Mouse (Mus musculus): Measurements from ENCODE around the gene Spdye4c. TPM values are rescaled to one million over a fixed set of nuclear protein-coding genes. Genes with fewer than 3 reads are reported as not detected.

Spdye4c gene
- polyA plus RNA-seq, 1 experiment from 2014 or later: not detected

- Histone ChIP-seq H3K4me1 (ENCODE audit: control insufficient read depth, insufficient read depth, low read length) (no peaks in the 10 kb centered on the region), H3K9ac (ENCODE audit: low read length) (no peak overlapping the region), H3K27me3 (replicated peaks; ENCODE audit: control insufficient read depth, insufficient read depth, low read length) (no peaks in the 10 kb centered on the region), H3K9me3 (replicated peaks; ENCODE audit: control insufficient read depth, low read length) (no peaks in the 10 kb centered on the region), H3K4me2 (ENCODE audit: low read length) (no peak overlapping the region), H3K36me3 (ENCODE audit: control insufficient read depth, insufficient read depth, low read length) (no peaks in the 10 kb centered on the region), H3K27ac (ENCODE audit: low read depth, low read length) (no peak overlapping the region), H3K4me3 (ENCODE audit: low read depth, low read length) (no peak overlapping the region)
- peak; percentile 91 for DNase-seq (ENCODE audit: low spot score)
- 51% methylated on average over 16 of the region's 16 CpGs for WGBS
- peak; percentile 67 for ATAC-seq
Measured at GRCm38 (mm10) chr2:128572726-128573624, 18.0 kb upstream of the Spdye4c start.

DNA sequence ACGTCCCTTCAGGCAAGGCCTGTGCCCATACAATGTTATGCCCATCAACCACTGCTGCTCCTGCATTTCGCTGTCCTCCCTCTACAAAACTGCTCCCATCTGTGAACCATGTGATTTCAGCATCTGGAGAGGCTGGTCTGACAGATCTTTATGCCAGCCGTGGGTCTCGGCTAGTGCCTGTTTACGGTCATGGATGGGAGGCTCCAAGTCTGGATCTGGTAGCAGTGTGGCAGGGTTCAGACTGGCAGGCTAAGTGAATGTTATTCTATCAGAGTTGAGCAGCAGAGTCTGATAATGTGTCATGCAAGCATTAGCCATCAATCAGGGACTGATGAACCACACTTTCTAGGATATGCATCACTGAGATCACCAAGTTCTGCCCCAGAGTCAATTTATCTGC, 8.1 kb upstream of the Spdye4c start:
- Histone ChIP-seq H3K4me1 (ENCODE audit: control insufficient read depth, insufficient read depth, low read length) (no peaks in the 10 kb centered on the region), H3K27me3 (replicated peaks; ENCODE audit: control insufficient read depth, insufficient read depth, low read length) (no peaks in the 10 kb centered on the region), H3K4me3 (ENCODE audit: low read depth, low read length) (no peak overlapping the region), H3K4me2 (ENCODE audit: low read length) (no peak overlapping the region), H3K27ac (ENCODE audit: low read depth, low read length) (no peak overlapping the region), H3K9me3 (replicated peaks; ENCODE audit: control insufficient read depth, low read length) (no peaks in the 10 kb centered on the region), H3K9ac (ENCODE audit: low read length) (no peak overlapping the region), H3K36me3 (ENCODE audit: control insufficient read depth, insufficient read depth, low read length) (no peaks in the 10 kb centered on the region)
- ATAC-seq: no peak
- no peak for DNase-seq (ENCODE audit: low spot score)
- 78% methylated on average over 5 of the region's 5 CpGs for WGBS

- Histone ChIP-seq H3K4me3 (ENCODE audit: low read depth, low read length) (no peak overlapping the region), H3K27me3 (replicated peaks; ENCODE audit: control insufficient read depth, insufficient read depth, low read length) (no peaks in the 10 kb centered on the region), H3K4me1 (ENCODE audit: control insufficient read depth, insufficient read depth, low read length) (no peaks in the 10 kb centered on the region), H3K36me3 (ENCODE audit: control insufficient read depth, insufficient read depth, low read length) (no peaks in the 10 kb centered on the region), H3K27ac (ENCODE audit: low read depth, low read length) (no peak overlapping the region), H3K9me3 (replicated peaks; ENCODE audit: control insufficient read depth, low read length) (no peaks in the 10 kb centered on the region), H3K9ac (ENCODE audit: low read length) (no peak overlapping the region), H3K4me2 (ENCODE audit: low read length) (no peak overlapping the region)
- 92% methylated on average over 7 of the region's 7 CpGs for WGBS
- DNase-seq (ENCODE audit: low spot score) (no peak), ATAC-seq (no peak)
Measured at GRCm38 (mm10) chr2:128592301-128592700, 1.3 kb downstream of the Spdye4c start.

GRCm38 (mm10) chr2:128601534-128601933, 10.5 kb downstream of the Spdye4c start:
- no peak for ATAC-seq
- no peak overlapping the region for H3K4me3 ChIP-seq (ENCODE audit: low read depth, low read length)
- no peak for DNase-seq (ENCODE audit: low spot score)
- H3K9me3 ChIP-seq (replicated peaks; ENCODE audit: control insufficient read depth, low read length): peaks cover under 1% of the 10 kb centered on the region; the same call in 1 of the 2 replicates
- no peak overlapping the region for H3K27ac ChIP-seq (ENCODE audit: low read depth, low read length)
- no peaks in the 10 kb centered on the region for H3K4me1 ChIP-seq (ENCODE audit: control insufficient read depth, insufficient read depth, low read length)
- H3K36me3 ChIP-seq (ENCODE audit: control insufficient read depth, insufficient read depth, low read length): no peaks in the 10 kb centered on the region
- H3K27me3 ChIP-seq (replicated peaks; ENCODE audit: control insufficient read depth, insufficient read depth, low read length): no peaks in the 10 kb centered on the region
- 25% methylated on average over 2 of the region's 2 CpGs for WGBS
- H3K9ac ChIP-seq (ENCODE audit: low read length): no peak overlapping the region
- no peak overlapping the region for H3K4me2 ChIP-seq (ENCODE audit: low read length)

DNA sequence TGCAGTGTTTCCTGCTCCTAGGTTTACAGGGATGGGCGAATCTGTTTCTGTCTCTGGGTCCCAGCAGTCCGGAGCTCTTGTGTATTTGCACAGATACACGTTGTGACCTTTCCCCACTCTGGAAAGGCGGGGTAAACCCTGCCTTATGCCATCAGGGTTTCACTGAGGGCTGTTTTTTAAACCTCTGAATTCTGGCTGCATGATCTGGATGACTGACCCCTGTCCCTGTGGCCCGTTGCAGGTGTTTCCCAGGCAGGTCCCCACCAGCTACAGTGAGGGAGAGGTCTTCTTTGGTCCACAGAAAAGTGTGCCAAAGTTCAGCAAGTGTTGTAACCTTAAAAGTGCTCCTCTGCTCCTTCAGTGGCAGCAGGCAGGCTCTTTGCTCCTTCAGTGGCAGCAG, 18.3 kb downstream of the Spdye4c start:
- H3K4me1 ChIP-seq (ENCODE audit: control insufficient read depth, insufficient read depth, low read length): no peaks in the 10 kb centered on the region
- H3K36me3 ChIP-seq (ENCODE audit: control insufficient read depth, insufficient read depth, low read length): peaks cover 43% of the 10 kb centered on the region
- no peak overlapping the region for H3K4me2 ChIP-seq (ENCODE audit: low read length)
- no peaks in the 10 kb centered on the region for H3K27me3 ChIP-seq (replicated peaks; ENCODE audit: control insufficient read depth, insufficient read depth, low read length)
- H3K9me3 ChIP-seq (replicated peaks; ENCODE audit: control insufficient read depth, low read length): peaks cover 4% of the 10 kb centered on the region; the same call in 1 of the 2 replicates
- H3K4me3 ChIP-seq (ENCODE audit: low read depth, low read length): no peak overlapping the region
- no peak for DNase-seq (ENCODE audit: low spot score)
- H3K27ac ChIP-seq (ENCODE audit: low read depth, low read length): no peak overlapping the region
- no peak overlapping the region for H3K9ac ChIP-seq (ENCODE audit: low read length)
- ATAC-seq: no peak
- WGBS: 84% methylated on average over 5 of the region's 5 CpGs

GRCm38 (mm10) chr2:128611178-128611577, 20.2 kb downstream of the Spdye4c start:
- H3K9ac ChIP-seq (ENCODE audit: low read length): no peak overlapping the region
- ATAC-seq (no peak), DNase-seq (ENCODE audit: low spot score) (no peak)
- H3K9me3 ChIP-seq (replicated peaks; ENCODE audit: control insufficient read depth, low read length): peaks cover 4% of the 10 kb centered on the region; the same call in 1 of the 2 replicates
- H3K4me3 ChIP-seq (ENCODE audit: low read depth, low read length): no peak overlapping the region
- no peak overlapping the region for H3K27ac ChIP-seq (ENCODE audit: low read depth, low read length)
- no peaks in the 10 kb centered on the region for H3K4me1 ChIP-seq (ENCODE audit: control insufficient read depth, insufficient read depth, low read length)
- no peaks in the 10 kb centered on the region for H3K27me3 ChIP-seq (replicated peaks; ENCODE audit: control insufficient read depth, insufficient read depth, low read length)
- WGBS: 92% methylated on average over 8 of the region's 8 CpGs
- H3K4me2 ChIP-seq (ENCODE audit: low read length): no peak overlapping the region
- peaks cover 58% of the 10 kb centered on the region for H3K36me3 ChIP-seq (ENCODE audit: control insufficient read depth, insufficient read depth, low read length)

- DNase-seq (ENCODE audit: low spot score): no peak
- peaks cover 68% of the 10 kb centered on the region for H3K36me3 ChIP-seq (ENCODE audit: control insufficient read depth, insufficient read depth, low read length)
- no peaks in the 10 kb centered on the region for H3K4me1 ChIP-seq (ENCODE audit: control insufficient read depth, insufficient read depth, low read length)
- H3K9me3 ChIP-seq (replicated peaks; ENCODE audit: control insufficient read depth, low read length): no peaks in the 10 kb centered on the region
- no peak overlapping the region for H3K4me2 ChIP-seq (ENCODE audit: low read length)
- H3K27me3 ChIP-seq (replicated peaks; ENCODE audit: control insufficient read depth, insufficient read depth, low read length): no peaks in the 10 kb centered on the region
- no peak overlapping the region for H3K27ac ChIP-seq (ENCODE audit: low read depth, low read length)
- no peak overlapping the region for H3K4me3 ChIP-seq (ENCODE audit: low read depth, low read length)
- no peak for ATAC-seq
- WGBS: 95% methylated on average over 7 of the region's 7 CpGs
- H3K9ac ChIP-seq (ENCODE audit: low read length): no peak overlapping the region
Measured at GRCm38 (mm10) chr2:128612275-128612674, 21.3 kb downstream of the Spdye4c start.

DNA sequence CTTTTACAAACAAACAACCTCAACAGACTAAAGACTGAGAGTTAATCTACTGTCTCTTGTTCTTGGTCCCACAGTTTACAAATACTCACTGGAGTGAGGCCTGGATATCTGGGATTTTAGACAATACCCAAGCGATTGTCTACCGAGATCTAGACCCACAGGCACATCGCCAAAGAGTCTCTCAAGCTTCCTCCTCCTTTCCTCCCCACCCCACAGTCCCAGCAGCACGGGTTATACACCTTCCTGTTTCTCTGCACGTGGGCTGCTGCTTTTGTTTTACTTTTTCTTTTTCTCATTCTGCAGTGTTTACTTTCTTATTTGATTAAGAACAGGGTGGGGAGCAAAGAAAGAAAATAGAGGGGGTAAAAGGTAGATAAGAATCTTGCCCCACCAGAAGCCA, 22.4 kb downstream of the Spdye4c start:
- 91% methylated on average over 5 of the region's 5 CpGs for WGBS
- Histone ChIP-seq H3K4me3 (ENCODE audit: low read depth, low read length) (no peak overlapping the region), H3K9me3 (replicated peaks; ENCODE audit: control insufficient read depth, low read length) (no peaks in the 10 kb centered on the region), H3K27me3 (replicated peaks; ENCODE audit: control insufficient read depth, insufficient read depth, low read length) (no peaks in the 10 kb centered on the region), H3K27ac (ENCODE audit: low read depth, low read length) (no peak overlapping the region), H3K4me1 (ENCODE audit: control insufficient read depth, insufficient read depth, low read length) (no peaks in the 10 kb centered on the region), H3K4me2 (ENCODE audit: low read length) (no peak overlapping the region), H3K36me3 (ENCODE audit: control insufficient read depth, insufficient read depth, low read length) (peaks cover 79% of the 10 kb centered on the region), H3K9ac (ENCODE audit: low read length) (no peak overlapping the region)
- DNase-seq (ENCODE audit: low spot score) (no peak), ATAC-seq (no peak)

DNA sequence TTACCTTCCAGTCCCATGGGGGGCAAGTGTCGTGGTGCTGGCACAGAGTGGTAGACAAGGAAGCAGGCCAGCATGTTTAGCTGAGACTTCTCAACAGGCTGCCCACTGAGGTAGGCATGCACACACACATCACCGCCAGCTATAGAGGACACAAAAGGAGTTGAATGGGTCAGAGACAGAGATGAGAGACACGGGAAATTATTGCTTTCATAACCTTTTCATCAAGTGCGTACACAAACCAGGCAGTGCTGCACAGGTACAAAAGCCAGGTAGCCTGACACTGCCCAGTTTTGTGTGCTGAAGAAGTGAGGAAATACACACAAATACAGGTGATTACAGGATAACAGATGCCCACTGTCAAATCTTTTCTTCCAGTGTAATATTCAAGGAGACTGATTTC, 24.4 kb downstream of the Spdye4c start:
- DNase-seq (ENCODE audit: low spot score) (no peak), ATAC-seq (no peak)
- H3K9me3 ChIP-seq (replicated peaks; ENCODE audit: control insufficient read depth, low read length): no peaks in the 10 kb centered on the region
- no peaks in the 10 kb centered on the region for H3K27me3 ChIP-seq (replicated peaks; ENCODE audit: control insufficient read depth, insufficient read depth, low read length)
- 91% methylated on average over 4 of the region's 4 CpGs for WGBS
- no peaks in the 10 kb centered on the region for H3K4me1 ChIP-seq (ENCODE audit: control insufficient read depth, insufficient read depth, low read length)
- H3K27ac ChIP-seq (ENCODE audit: low read depth, low read length): no peak overlapping the region
- H3K9ac ChIP-seq (ENCODE audit: low read length): no peak overlapping the region
- H3K4me3 ChIP-seq (ENCODE audit: low read depth, low read length): no peak overlapping the region
- H3K4me2 ChIP-seq (ENCODE audit: low read length): no peak overlapping the region
- H3K36me3 ChIP-seq (ENCODE audit: control insufficient read depth, insufficient read depth, low read length): peaks cover 91% of the 10 kb centered on the region

Measured in forebrain, embryonic 14.5 days (tissue).